Mouse (Mus musculus) kidney, postnatal 0 days (tissue): Measurements from ENCODE around the gene Fndc1. TPM values are rescaled to one million over a fixed set of nuclear protein-coding genes. Genes with fewer than 3 reads are reported as not detected.

Experiments
- ATAC-seq: fragments of 200-750 bp; cut with Nextera tagmentation; replicated peaks from 2 replicates; pipeline ENCODE4 v1.8.0; 2017; ENCODE audit warnings: low read depth, moderate number of reproducible peaks, moderate TSS enrichment, moderate library complexity; ENCODE audit not compliant: low FRiP score
- DNase-seq: peaks from one replicate; pipeline ENCODE4 v3.0.0-alpha.2; 2016; ENCODE audit warnings: low spot score
- H3K27ac ChIP-seq: fragments of 300-500 bp; sonication (generic); 2 replicates; pipeline ENCODE4 v1.5.1; 2014; ENCODE audit warnings: mild to moderate bottlenecking
- H3K27me3 ChIP-seq: fragments of 300-500 bp; sonication (generic); 2 replicates; pipeline ENCODE4 v1.6.1; 2014; ENCODE audit warnings: low read length, mixed read lengths; ENCODE audit not compliant: insufficient read depth
- H3K36me3 ChIP-seq: fragments of 300-500 bp; sonication (generic); 2 replicates; pipeline ENCODE4 v1.6.1; 2014; ENCODE audit warnings: low read length, mixed read lengths; ENCODE audit not compliant: insufficient read depth
- H3K4me1 ChIP-seq: fragments of 300-500 bp; sonication (generic); replicated peaks from 2 replicates; pipeline ENCODE4 v1.6.1; 2014; ENCODE audit warnings: antibody characterized with exemption, low read length, mixed read lengths; ENCODE audit not compliant: insufficient read depth
- H3K4me2 ChIP-seq: fragments of 300-500 bp; sonication (generic); 2 replicates; pipeline ENCODE4 v1.6.1; 2014; ENCODE audit warnings: mild to moderate bottlenecking, low read length, moderate library complexity, mixed read lengths
- H3K4me3 ChIP-seq: fragments of 300-500 bp; sonication (generic); replicated peaks from 2 replicates; pipeline ENCODE4 v1.5.1; 2014; ENCODE audit warnings: low read depth, low read length
- H3K9ac ChIP-seq: fragments of 300-500 bp; sonication (generic); 2 replicates; pipeline ENCODE4 v1.6.1; 2014; ENCODE audit warnings: low read depth, low read length
- H3K9me3 ChIP-seq: fragments of 300-500 bp; sonication (generic); replicated peaks from 2 replicates; pipeline ENCODE4 v1.6.1; 2016; ENCODE audit warnings: low read length, inconsistent platforms, mixed read lengths
- CTCF ChIP-seq: IDR thresholded peaks from 2 replicates; pipeline ENCODE4 v1.5.1; 2016; ENCODE audit warnings: antibody characterized with exemption, low read depth, mild to moderate bottlenecking, moderate library complexity
- WGBS: fragments of 180-500 bp; shearing (Covaris S2); extraction: QIAGEN DNeasy Blood & Tissue Kit; methylation state at CpG from one replicate; pipeline ENCODE4 v1.1.7; 2014; 5-methylcytosine and 5-hydroxymethylcytosine counted together
- polyA plus RNA-seq: library from polyadenylated mRNA; unstranded; fragments of >200 nt; fragmentation: Nextera tagmentation; extraction: Ambion mirVana; gene quantifications from 2 replicates; pipeline ENCODE4 v1.2.1, GENCODE M21; 2015

Fndc1 gene
- polyA plus RNA-seq, 1 experiment from 2014 or later = 3.1 TPM

DNA sequence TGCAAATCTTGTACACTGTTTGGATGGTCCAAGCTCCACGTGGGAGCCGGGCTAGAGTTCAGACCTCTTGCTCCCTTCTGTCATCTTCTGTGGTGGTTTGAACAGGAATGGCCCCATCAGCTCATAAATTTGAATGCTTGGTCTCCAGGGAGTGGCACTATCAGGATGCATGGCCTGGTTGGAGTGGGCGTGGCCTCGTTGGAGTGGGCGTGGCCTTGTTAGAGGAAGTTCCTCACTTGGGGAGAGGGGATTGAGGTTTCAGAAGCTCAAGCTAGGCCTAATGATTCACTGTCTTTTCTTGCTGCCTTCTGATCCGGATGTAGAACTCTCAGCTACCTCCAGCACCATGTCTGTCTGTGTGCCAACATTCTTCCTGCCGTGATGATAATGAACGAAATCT is 28.7 kb upstream of the Fndc1 start:
- Histone ChIP-seq H3K4me1 (no peaks in the 10 kb centered on the region), H3K4me3 (no peak overlapping the region), H3K4me2 (no peak overlapping the region), H3K27me3 (no peaks in the 10 kb centered on the region), H3K9ac (no peak overlapping the region), H3K36me3 (no peaks in the 10 kb centered on the region), H3K27ac (no peak overlapping the region), H3K9me3 (no peaks in the 10 kb centered on the region)
- no peak for ATAC-seq
- TF ChIP-seq CTCF = no peak
- no peak for DNase-seq
- 62% methylated on average over 8 of the region's 8 CpGs for WGBS

DNA sequence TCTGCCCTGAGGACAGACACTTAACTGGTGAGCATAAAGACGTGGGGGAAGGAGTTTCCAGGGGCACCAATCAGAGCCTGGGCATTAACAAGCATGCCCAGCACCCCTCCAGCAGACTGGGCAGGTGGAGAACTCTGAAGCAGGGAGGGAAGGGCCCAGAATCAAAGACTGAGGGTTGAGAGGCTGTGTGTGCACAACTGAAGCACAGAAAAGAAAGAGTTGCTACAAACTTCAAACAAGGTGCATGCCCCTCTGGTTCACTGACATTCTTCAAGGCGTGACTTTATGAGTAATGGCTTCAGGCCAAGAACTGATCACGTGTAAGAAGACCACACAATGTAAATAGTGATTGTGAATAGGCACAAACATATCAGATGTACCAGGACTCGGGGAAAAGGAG is 24.9 kb upstream of the Fndc1 start:
- ATAC-seq = no peak; the same call in 1 of the 2 replicates
- H3K4me3 ChIP-seq = no peak overlapping the region
- no peak for TF ChIP-seq CTCF
- no peaks in the 10 kb centered on the region for H3K4me1 ChIP-seq
- no peaks in the 10 kb centered on the region for H3K27me3 ChIP-seq
- peak; percentile 15 for DNase-seq
- H3K9ac ChIP-seq = no peak overlapping the region
- WGBS = 11% methylated on average over 4 of the region's 4 CpGs
- H3K9me3 ChIP-seq = no peaks in the 10 kb centered on the region
- H3K36me3 ChIP-seq = no peaks in the 10 kb centered on the region
- no peak overlapping the region for H3K27ac ChIP-seq
- no peak overlapping the region for H3K4me2 ChIP-seq

DNA sequence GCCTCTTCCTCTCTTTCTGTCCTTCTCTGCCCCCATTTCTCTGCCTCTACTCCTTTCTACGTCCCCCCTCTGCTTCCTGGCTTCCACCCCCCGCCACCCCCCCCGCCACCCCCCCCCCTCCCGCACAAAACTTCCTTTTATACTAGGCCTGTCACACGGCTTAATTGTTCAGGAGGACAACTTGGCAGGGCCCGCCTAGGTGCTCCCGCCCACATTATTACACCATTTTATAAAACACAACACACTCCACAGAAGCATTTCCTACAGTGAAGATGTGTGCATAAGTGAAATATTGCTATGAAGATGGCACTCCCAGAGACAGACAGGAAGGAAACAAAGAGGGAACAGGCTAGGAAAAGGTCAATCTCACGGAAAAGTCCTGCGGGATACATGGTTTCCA is 24.4 kb upstream of the Fndc1 start:
- ATAC-seq (no peak), DNase-seq (no peak)
- Histone ChIP-seq H3K9ac (no peak overlapping the region), H3K4me1 (no peaks in the 10 kb centered on the region), H3K27me3 (no peaks in the 10 kb centered on the region), H3K9me3 (no peaks in the 10 kb centered on the region), H3K4me3 (no peak overlapping the region), H3K27ac (no peak overlapping the region), H3K36me3 (no peaks in the 10 kb centered on the region), H3K4me2 (no peak overlapping the region)
- 51% methylated on average over 9 of the region's 9 CpGs for WGBS
- no peak for TF ChIP-seq CTCF

DNA sequence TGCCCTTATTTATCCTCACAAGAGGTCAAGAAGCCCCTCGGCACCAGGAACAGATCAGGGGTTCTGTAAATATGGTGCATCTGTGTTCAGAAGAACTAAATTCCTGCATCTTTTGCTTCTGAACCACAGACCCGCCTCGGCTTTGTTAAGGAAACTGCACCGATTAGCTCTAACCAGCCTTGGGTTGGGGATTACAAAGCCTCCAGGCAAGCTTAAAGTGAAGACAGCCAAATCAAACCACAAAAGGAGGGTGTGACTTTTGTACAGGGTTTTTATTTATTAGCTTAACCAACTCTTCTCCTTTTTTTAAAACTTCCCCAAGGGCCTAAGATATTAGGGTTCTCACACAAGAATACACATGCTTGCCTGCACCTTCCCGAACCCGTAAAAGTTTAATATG is 23.1 kb upstream of the Fndc1 start:
- Histone ChIP-seq H3K9me3 (no peaks in the 10 kb centered on the region), H3K4me2 (no peak overlapping the region), H3K4me3 (no peak overlapping the region), H3K9ac (no peak overlapping the region), H3K27me3 (no peaks in the 10 kb centered on the region), H3K36me3 (no peaks in the 10 kb centered on the region), H3K27ac (no peak overlapping the region), H3K4me1 (no peaks in the 10 kb centered on the region)
- WGBS = 79% methylated on average over 6 of the region's 6 CpGs
- no peak for DNase-seq
- ATAC-seq = no peak
- no peak for TF ChIP-seq CTCF

DNA sequence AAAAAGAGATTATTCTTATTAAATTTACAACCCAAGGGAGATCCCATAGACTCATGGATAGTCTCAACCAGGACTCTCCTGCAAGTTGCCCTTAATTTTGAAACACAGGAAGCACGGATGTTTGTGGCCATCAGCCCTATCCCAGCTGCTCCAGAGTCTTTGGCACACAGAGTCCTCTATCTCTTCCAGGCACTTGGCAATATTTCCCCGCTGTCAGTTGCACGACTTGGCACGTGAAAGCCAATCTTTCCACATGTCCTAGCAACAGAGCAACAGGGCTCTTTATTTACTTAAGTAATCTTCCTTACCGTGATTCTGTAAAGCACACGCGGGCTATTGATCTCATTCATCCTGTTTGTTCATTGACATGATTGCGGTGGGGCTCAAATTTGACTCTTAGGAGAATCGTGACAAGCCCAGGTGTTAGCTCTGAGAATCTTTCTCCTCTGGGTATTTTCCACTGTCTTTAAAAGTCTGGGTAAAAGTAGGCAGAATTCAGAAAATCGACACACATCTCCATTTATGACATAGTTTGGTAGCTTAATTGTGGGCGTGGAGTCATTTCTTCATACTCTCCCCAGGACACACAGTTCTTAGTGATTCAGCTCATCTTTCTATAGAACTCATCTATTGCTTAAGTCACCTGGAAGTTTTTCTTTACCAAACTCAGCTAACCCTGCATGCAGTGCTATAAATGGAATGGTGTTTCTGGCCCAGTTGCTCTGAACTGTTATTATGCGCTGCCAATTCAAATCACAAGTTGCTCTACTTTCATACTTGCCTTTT is 13.6 kb upstream of the Fndc1 start:
- TF ChIP-seq CTCF = no peak
- Histone ChIP-seq H3K27me3 (no peaks in the 10 kb centered on the region), H3K27ac (no peak overlapping the region), H3K4me2 (no peak overlapping the region), H3K4me1 (no peaks in the 10 kb centered on the region), H3K36me3 (no peaks in the 10 kb centered on the region), H3K4me3 (no peak overlapping the region), H3K9me3 (no peaks in the 10 kb centered on the region), H3K9ac (no peak overlapping the region)
- ATAC-seq (no peak), DNase-seq (no peak)
- 76% methylated on average over 12 of the region's 12 CpGs for WGBS

DNA sequence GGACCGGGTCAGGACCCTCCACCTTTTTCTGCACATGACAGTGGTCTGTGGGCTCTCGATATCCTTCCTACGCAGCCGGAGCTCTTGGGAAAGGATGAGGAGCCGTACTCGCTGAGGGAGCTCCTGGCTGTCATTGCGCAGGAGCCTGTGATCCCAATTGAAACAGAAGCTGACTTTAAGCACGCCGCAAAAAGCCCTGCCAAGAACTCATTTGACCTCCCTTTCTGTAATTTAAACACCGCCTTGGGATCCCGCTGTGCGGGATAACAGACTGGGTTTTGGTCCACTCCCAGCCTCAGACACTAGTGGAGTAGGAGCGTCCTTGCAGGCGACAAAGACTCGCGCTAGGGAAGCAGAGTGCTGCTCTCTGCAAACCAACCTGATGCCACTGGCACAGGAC is 484 bp upstream of the Fndc1 start:
- Histone ChIP-seq H3K27me3 (peaks cover 24% of the 10 kb centered on the region), H3K9me3 (no peaks in the 10 kb centered on the region), H3K4me2 (peak overlapping the region; percentile 77), H3K4me1 (peaks cover 3% of the 10 kb centered on the region; the same call in 1 of the 2 replicates), H3K36me3 (no peaks in the 10 kb centered on the region), H3K27ac (no peak overlapping the region), H3K4me3 (peak overlapping the region; percentile 42), H3K9ac (no peak overlapping the region)
- no peak for ATAC-seq
- peak; percentile 21 for DNase-seq
- WGBS = 10% methylated on average over 16 of the region's 16 CpGs
- TF ChIP-seq CTCF = no peak
